Mouse (Mus musculus): Measurements from ENCODE around the gene Chuk.

- TF ChIP-seq CTCF (IDR thresholded peaks at IDR 0.05; ENCODE audit: borderline replicate concordance, control insufficient read depth, extremely low read depth, insufficient read depth, low read length, poor library complexity) (no peak), POLR2A (IDR thresholded peaks at IDR 0.05; ENCODE audit: control insufficient read depth, extremely low read depth, insufficient read depth, low read length, poor library complexity) (no peak)
Measured at GRCm38 (mm10) chr19:44146951-44147350, 39.7 kb upstream of the Chuk start.

Data from thymus, adult 2 months (tissue).